Mouse (Mus musculus): ENCODE data around the gene Misp.

Misp gene

DNA sequence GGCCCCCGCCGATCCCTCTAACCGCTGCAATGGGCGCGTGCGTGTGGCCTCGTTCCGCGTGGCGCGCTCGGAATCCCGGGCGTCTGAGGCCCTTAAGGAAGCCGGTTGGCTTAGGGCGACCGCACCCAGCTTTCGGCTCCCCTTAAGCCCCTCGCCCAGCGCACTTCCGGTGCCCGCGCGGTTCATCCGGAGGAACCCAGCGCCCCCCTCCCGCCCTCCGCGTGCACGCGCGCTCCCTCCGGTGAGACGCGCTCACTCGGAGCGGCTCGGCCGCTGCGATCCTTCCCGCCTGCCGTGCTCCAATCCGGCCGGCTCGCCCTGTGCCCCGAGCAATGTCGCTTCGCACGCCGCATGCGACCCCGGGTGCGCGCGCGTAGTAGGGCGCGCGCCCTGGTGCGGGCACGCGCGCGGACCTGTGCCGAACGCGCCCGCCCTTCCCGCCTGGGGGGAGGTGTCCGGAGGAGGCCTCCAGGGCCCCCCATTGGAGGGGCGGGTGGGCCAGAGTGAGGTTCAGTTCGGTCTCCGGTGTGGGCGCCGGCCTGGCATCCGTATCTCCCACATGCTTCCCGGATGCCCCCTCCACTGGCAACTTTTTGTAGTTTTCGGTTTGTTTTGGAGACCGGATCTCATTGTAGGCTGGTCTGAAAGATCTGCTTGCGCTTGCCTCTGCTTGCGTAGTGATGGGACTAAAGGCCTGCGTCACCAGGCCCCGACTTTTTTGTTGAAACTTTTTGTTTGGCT is 34.2 kb downstream of the Misp start:
- DNase-seq (ENCODE audit: low spot score in 2 of 2) = peak in 1 of 2 experiments; percentile 75

DNA sequence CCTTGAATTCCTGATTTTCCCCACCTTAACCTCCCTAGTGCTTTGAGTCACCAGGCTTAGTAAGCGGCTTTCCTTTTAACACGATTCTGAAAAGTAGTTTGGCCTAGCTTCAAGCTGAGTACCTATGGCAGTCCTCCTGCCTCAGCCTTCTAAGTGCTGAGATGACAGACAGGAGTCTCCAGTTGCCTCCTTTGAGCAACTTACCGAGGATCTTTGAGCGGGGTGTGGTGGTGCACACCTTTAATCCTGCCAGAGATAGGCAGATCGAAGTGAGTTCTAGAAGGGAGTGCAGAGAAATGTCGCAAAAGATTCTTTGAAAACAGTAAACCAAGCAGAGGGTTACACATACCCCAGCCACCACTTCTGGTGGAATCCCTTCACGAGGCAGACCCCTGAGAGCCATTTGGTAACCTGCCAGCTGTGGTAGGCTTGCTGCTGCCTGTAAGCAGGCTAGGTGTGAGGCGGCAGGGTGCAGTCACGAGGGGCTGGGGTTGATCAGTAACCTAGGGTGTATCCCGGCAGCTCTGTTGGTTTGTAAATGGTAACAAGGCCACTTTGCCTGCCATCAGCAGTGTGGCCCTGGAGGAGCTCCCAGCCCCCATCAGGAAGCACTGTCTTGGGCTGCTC is 34.9 kb downstream of the Misp start:
- DNase-seq (ENCODE audit: low spot score in 2 of 2) = no peak

DNA sequence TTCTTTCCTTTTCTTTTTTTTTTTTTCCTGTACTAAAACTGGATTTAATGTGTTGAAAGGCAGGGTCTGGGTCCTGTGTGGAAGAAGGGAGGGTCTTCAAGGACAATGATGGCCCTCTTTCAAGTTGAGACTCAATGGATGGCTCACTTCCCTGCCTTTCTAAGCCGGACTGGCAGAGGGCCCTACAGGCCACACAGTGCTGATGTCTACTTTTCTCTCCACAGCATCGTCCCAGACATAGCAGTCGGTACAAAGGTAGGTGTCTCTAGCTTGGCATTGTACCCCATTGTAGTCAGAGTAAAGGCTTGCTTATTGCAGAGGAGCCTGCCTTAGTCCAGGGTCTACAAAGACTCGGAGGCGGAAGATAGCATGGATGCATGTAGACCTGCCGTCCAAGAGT is 35.5 kb downstream of the Misp start:
- no peak for DNase-seq (ENCODE audit: low spot score in 2 of 2)

DNA sequence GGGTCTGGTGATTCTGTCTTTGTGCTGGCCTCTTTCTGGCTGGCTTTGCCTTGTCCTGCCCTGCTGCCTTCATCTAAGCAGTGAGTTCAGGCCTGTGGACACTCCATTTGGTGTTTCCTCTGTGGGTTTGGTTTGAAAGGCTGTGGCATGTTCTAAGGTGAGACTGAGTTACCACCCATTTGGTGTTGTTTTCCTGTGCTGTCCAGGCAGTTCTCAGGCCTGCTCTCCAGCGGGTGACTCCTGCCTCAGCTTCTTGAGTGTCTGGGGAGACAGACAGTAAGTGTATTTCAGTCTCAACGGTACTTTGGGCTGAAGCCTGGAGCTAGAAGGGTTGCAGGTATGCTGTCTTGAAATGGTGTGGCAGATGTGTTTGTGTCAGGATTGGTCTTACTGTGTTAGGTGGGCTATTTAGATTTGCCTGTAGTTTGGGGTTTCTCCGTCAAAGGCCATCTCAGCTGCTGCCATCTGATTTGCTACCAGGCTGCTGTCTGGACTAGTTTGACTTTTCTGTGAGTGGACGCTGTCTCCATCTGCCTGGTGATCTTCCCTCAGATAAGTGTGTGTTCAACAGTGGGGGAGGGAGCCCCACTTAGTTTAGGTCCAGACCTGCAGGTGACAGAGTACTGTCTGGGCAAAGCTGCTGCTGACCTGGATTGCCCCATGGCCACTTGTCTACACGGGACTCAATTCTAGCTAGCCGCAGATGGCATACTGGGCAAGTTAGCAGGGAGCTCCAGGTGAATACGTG is 36.1 kb downstream of the Misp start:
- DNase-seq (ENCODE audit: low spot score in 2 of 2) = no peak

DNA sequence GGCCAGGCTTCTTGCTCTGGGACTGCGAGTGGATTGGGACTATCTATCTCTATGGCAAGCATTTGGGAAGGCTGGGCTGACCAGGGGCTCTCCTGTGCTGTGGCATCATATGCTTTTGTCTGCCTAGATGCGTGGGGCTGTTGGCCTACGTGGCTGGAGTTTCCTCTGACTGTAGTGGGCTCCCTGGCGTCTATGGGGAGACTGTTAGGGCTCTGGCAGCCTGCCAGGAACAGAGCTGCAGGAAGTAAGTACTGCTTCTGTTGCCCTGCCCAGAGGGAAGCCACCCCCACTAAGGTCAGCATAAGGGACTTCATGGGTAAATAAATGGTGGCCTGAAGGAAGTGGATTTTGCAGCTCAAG is 36.6 kb downstream of the Misp start:
- DNase-seq (ENCODE audit: low spot score in 2 of 2) = peak in 1 of 2 experiments; percentile 46

DNA sequence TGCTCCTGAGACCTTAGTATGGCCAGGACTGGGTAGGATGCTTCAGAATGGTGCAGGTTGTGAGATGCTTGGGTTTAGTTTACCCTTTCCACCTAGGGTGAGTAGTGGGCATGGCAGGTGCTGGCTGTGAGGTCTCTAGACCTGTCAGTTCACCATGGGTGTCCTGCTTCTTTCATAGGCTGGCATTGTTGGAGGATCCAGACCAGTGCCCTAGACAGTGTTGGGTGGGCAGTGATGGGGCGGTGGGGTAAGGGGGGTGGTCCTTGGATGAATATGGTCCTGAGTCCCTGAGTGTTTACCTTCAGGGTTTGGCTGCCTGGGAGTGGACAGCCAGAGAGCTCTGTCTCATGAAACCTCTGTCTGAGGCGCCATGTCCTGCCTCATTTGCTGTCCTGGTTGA is 37.1 kb downstream of the Misp start:
- no peak for DNase-seq (ENCODE audit: low spot score in 2 of 2)

DNA sequence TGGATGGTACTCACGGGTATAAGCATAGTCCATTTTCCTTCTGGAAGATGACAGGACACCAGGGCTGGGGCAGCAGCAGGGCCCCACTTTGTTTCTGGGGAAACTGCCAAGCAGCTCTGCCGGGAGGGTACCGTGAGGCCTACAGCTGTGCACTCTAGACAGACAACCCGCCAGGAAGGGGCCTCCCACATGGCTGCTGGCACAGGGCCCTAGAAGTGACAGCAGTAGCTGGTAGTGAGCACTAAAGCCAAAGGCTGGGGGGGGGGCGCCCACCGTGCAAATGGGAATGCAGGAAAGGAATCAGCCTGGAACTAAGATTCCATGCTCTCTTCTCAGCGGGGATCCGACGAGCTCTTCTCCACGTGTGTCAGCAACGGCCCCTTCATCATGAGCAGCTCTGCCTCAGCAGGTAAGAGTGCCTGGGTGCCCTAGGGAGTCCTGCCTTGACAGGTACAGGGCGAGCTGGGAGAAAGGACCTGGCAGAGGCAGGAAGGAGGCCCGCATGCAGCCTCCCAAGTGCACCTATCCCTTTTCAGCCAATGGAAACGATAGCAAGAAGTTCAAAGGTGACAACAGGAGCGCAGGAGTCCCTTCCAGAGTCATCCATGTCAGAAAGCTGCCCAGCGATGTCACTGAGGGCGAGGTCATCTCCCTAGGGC is 37.8 kb downstream of the Misp start:
- DNase-seq (ENCODE audit: low spot score in 2 of 2) = peak in 1 of 2 experiments; percentile 86

DNA sequence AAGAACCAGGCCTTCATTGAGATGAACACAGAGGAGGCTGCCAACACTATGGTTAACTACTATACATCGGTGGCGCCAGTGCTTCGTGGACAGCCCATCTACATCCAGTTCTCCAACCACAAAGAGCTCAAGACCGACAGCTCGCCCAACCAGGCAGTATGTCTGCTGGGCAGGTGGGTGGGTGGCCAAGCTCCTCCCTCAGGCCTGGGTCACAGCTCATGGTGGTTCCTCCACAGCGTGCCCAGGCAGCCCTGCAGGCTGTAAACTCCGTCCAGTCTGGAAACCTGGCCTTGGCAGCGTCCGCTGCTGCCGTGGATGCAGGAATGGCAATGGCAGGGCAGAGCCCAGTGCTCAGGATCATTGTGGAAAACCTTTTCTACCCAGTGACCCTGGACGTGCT is 38.3 kb downstream of the Misp start:
- no peak for DNase-seq (ENCODE audit: low spot score in 2 of 2)

DNA sequence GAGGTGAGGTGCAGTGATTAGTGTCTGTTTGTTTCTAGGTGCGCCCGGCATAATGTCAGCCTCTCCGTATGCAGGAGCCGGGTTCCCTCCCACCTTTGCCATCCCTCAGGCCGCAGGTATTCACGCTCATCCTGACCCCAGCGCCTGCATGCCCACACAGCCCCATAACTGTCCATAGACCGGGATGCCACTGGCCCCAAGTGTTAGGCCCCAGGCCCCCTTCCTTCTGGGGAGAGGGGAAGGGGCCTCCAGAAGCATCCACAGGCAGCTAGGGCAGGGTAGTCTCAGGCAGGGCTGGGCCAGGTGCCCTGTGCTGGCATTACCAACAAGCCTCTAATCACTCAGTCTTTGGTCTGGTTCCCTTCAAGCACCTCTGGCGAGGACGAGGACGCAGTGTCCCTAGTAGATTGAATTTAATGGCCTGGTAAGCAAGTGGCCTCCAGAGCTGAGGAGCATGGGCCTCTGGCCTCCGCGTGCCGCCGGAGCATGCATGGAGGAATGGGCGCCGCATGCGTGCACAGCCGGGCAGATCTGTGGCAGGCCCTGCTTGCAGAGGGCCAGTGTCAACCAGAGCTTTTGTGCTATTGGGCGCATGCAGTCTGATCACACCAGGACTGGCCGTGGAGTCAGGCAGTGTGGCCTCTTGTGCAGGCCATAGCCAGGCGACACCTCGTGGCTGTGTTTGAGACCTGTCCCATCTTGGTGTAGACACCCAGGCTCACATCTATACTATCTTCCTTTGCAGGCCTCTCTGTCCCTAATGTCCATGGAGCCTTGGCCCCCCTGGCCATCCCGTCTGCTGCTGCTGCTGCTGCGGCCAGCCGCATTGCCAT is 39.5 kb downstream of the Misp start:
- DNase-seq (ENCODE audit: low spot score in 2 of 2) = no peak

DNA sequence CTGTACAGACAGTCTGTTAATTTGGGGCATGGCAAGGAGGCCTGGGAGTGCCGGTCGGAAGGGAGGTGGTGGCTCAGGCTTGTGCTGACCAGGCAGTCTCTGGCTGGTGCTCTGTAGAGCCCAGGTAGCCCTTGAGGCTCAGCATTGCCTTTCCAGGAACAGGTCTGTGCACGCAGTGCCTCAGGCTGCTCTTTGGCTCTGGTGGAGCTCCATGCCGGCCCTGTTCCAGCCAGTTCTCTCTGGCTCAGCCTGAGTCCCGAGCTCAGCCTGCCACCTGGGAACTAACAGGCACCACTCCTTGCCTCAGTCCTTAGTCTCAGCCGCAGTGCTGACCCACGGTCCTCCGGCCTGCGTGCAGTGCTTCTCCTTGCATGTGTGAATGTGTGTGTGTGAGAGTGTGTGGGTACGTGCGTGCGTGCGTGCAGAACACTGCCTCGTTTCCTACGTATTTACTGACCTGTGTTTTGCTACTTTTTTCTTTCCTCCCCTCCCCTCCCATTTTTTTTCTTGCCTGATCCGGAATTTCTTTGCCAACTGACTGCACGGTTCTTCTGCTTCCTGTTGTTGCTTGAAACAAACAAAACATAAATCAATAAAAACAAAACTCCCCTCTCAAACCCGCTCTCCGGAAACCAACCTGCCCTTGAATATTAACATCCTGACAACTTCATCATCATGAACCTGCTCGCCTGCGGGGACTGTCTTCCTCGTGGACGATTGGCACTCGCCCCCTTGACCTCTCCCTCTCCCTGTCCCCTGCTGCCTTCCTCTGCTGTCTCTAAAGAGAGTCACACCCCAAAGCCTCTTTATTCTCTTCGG is 40.6 kb downstream of the Misp start:
- DNase-seq (ENCODE audit: low spot score in 2 of 2) = no peak

DNA sequence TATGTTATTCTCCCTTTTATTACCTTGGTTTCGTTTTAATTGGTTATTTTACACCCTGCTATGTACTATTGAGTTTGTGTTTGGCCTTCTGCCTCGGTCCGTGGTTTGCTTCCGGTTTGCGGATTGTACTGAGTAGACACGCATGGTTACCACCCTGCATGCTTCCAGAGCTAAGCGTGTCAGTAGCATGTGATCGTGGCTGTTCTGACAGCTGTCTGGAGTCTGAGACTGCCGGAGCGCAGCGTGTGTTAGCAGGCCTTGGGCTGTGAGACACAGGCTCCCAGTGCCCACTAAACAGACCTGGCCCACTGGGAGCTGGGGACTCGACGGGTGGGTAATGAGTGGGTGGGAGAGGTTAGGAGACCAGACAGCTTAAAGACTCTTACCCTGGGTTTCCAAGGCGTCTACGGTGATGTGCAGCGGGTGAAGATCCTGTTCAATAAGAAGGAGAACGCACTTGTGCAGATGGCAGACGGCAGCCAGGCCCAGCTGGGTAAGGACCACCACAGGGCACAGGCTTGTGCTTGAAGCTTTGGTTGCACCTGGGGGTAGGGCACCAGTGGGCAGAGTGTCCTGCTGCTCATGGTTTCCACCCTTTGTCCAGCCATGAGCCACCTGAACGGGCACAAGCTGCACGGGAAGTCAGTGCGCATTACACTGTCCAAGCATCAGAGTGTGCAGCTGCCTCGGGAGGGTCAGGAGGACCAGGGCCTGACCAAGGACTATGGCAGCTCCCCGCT is 41.4 kb downstream of the Misp start:
- no peak for DNase-seq (ENCODE audit: low spot score in 2 of 2)

DNA sequence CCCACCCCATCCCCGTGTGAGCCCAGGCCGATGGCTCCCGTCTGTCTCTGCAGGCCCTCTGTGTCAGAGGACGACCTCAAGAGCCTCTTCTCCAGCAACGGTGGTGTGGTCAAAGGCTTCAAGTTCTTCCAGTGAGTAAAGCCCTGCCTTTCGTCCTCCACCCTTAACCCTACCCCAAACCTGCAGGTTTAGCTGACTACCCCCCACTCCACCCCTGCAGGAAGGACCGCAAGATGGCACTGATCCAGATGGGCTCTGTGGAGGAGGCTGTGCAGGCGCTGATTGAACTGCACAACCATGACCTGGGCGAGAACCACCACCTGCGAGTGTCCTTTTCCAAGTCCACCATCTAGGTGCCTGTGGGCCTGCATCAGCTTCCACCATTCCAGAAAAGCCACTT is 42.1 kb downstream of the Misp start:
- DNase-seq (ENCODE audit: low spot score in 2 of 2) = no peak

DNA sequence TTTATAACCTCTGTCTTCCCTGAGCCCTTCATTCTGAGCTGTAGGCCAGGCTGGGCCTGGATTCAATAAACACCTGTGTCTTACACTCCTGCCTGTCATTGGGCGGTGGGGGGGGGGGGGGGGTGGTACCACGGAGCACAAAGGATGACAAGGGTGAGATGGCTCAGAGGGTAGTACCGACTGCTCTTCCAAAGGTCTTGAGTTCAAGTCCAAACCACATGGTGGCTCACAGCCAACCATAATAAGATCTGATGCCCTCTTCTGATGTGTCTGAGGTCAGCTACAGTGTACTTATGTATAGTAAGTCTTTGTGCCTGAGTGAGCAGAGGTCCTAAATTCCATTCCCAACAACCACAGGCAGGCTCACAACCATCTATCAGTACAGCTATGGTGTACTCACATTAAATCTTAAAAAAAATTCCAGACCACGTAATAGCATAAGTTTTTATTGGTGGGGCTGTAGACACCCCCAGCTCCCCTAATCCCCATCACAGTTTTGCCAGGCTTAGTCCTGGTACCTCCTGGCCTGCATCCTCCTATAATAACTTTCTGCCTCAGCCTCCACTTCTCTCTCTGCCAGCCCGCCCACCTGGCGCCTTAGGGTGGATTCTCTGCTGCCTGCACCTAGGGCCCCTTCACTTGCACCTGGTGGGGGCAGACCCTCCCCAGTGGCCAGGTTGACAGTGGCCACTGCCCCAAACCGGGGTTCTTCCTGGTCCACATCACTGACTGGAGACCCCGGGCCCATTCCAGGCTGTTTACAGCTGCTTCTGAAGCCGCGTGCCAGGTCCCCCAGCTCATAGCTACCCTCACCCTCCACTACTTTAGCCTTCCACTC is 43.8 kb downstream of the Misp start:
- no peak for DNase-seq (ENCODE audit: low spot score in 2 of 2)

DNA sequence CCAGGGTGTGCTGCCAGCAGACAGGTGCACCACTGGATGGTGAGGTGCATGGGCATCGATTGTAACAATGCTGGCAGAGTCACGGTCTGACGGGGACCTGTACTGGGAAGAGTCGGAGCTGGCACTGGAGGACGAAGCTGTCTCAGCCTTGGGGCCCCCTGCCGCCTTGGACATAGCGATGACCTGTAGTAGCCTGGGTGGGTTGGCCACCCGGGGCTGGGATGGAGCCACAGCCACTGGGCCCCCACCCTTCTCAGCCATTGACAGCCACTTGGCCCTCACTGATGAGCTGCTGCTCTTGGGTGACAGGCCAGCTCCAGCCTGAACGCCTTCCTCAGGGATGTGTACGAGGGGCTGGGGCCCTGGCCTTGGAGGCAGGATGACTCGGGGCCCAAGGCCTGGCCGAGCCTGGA is 44.4 kb downstream of the Misp start:
- no peak for DNase-seq (ENCODE audit: low spot score in 2 of 2)

DNA sequence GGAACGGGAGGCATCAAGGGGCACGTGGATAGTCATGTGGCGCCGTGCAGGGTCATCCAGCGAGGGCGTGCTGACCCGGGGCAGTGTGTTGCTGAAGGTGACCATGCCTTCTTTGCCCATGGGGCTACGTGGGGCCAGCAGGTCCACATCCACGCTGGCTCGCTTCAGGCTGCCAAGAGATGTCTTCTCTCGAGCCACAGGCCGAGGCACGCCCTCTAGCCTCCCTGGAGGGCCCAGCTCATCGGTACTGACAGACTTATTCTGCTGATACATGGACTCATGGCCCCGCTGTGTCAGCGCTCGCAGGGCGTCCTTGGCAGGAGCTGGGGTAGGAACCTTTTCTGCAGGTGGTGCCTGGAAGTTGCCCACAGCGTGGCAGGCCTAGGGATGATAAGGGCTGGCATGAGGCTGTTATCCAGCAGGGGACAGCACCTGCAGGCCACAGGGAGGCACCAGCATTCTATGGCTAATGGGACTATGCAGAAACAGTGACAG is 45.1 kb downstream of the Misp start:
- no peak for DNase-seq (ENCODE audit: low spot score in 2 of 2)

DNA sequence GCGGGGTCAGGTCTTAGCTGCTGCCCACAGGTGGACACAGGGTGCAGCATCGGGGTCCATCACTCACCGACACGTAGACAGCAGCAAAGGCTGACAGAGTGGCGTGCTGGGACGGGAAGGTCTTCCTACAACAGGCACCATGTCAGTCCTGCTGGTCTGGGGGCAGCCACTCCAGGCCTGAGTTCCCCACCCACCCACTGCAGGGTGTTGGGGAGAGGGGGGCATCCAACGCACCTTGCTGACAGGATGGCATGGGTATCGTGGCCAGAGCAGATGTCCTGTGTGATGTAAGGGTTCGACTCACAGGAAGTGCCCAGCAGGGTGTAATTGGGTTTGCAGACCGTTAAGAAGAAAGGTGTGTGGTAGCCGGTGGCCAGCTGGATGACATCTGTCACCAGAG is 45.8 kb downstream of the Misp start:
- no peak for DNase-seq (ENCODE audit: low spot score in 2 of 2)

DNA sequence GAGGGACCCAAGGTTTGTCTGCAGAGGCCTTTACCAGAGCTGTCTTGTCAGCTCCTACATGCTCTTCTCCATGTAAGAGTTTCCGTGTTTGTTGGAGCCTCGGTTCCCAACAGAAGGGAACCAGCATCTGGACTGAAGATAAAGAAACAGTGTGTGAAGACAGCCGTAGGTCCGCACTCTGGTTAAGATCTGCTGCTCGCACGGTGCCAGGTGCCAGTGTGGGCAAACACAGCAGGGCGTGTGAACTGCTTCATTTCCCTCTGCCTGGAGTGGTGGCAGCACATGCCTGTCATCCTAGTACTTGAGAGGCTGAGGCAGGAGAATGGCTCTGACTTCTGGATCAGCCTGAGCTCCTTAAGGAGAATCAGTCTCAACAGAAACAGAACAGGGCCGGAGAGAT is 51.1 kb downstream of the Misp start:
- no peak for DNase-seq (ENCODE audit: low spot score in 2 of 2)

DNA sequence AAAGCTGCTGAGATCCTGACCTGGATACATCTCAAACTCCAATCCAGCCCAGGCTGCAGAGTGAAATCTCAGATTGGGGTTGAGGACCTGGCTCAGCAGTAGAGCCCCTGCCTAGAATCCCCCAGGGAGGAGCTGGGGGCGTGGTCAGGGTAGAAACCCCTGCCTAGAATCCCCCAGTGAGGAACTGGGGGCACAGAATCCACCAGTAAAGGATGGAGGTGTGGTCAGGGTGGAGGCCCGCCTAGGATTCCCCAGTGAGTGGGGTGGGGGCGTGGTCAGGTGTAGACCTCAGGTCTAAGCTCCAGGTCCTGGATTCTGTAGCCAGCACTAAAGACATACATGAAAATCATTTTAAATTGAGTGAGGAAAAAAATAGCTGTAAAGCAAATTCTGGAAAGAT is 52.1 kb downstream of the Misp start:
- DNase-seq (ENCODE audit: low spot score in 2 of 2) = no peak

DNA sequence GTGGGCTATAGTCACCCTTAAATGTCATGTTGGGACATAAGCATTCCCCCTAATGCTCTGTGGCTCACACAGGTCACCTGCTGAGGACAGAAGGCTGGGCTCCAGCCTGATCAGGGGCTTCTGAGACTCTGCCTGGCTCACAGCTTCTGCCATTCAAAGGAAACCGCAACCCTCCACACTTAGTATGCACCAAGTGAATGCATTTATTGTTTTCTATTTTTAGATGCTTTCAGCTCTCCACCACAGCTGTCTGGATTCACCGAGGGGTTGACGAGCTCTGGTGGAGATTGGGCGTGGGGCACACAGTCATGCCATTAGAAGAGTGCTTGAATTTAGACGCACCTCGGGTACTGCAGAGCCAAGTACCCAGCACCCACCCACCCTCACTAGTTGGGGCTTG is 52.5 kb downstream of the Misp start:
- DNase-seq (ENCODE audit: low spot score in 2 of 2) = no peak
